Mouse (Mus musculus) MEL (cell line): ENCODE results near the gene Usp45. TPM values are rescaled to one million over a fixed set of nuclear protein-coding genes. Genes with fewer than 3 reads are reported as not detected.

Experiments
- DNase-seq: peaks from one replicate; pipeline ENCODE4 v3.0.0; 2011; ENCODE audit warnings: low read depth, low spot score
- H3K27ac ChIP-seq: 2 replicates; pipeline ENCODE4 v1.5.1; 2012; ENCODE audit warnings: low read depth, mild to moderate bottlenecking, control low read depth, low read length, moderate library complexity; ENCODE audit not compliant: control insufficient read depth
- H3K27me3 ChIP-seq, 2 experiments: fragments of 150-350 bp in 1 of 2; sonication (generic) in 1 of 2; 2 replicates each; pipeline ENCODE4 v1.6.1; 2012; ENCODE audit warnings: low read length in 2 of 2, mild to moderate bottlenecking in 2 of 2, improper control_type of control experiment in 1 of 2, moderate library complexity in 1 of 2; ENCODE audit not compliant: insufficient read depth in 2 of 2, control insufficient read depth in 1 of 2
- H3K36me3 ChIP-seq, 2 experiments: 2 replicates each; pipeline ENCODE4 v1.6.1; 2012 to 2014; ENCODE audit warnings: low read length in 2 of 2, improper control_type of control experiment in 1 of 2, inconsistent platforms in 1 of 2, mild to moderate bottlenecking in 1 of 2; ENCODE audit not compliant: insufficient read depth in 2 of 2, control insufficient read depth in 1 of 2
- H3K4me1 ChIP-seq, 2 experiments: fragments of 150-350 bp in 1 of 2; sonication (generic) in 1 of 2; 2 replicates each; pipeline ENCODE4 v1.6.1; 2012; ENCODE audit warnings: low read length in 2 of 2, improper control_type of control experiment in 1 of 2, mild to moderate bottlenecking in 1 of 2; ENCODE audit not compliant: insufficient read depth in 2 of 2, control insufficient read depth in 1 of 2
- H3K4me3 ChIP-seq, 2 experiments: fragments of 150-350 bp in 1 of 2; sonication (generic) in 1 of 2; 2 replicates each; pipeline ENCODE4 v1.5.1; 2012; ENCODE audit warnings: low read depth in 2 of 2, low read length in 2 of 2, mild to moderate bottlenecking in 2 of 2, moderate library complexity in 2 of 2, control low read depth in 1 of 2, improper control_type of control experiment in 1 of 2; ENCODE audit not compliant: control insufficient read depth in 1 of 2, insufficient read depth in 1 of 2
- H3K79me2 ChIP-seq: 2 replicates; pipeline ENCODE4 v1.6.1; 2012; ENCODE audit warnings: mild to moderate bottlenecking, low read length, moderate library complexity; ENCODE audit not compliant: control insufficient read depth, poor library complexity, insufficient read depth
- H3K9ac ChIP-seq: 2 replicates; pipeline ENCODE4 v1.6.1; 2012; ENCODE audit warnings: low read depth, mild to moderate bottlenecking, control low read depth, low read length, moderate library complexity; ENCODE audit not compliant: control insufficient read depth, poor library complexity, severe bottlenecking
- H3K9me3 ChIP-seq: fragments of 150-350 bp; sonication (generic); replicated peaks from 2 replicates; pipeline ENCODE4 v1.6.1; 2012; ENCODE audit warnings: mild to moderate bottlenecking, low read length, improper control_type of control experiment, moderate library complexity; ENCODE audit not compliant: insufficient read depth
- BHLHE40 ChIP-seq: IDR thresholded peaks from 2 replicates; pipeline ENCODE4 v1.6.1; 2012; ENCODE audit warnings: low read depth, mild to moderate bottlenecking, inconsistent platforms, low read length, improper control_type of control experiment, borderline replicate concordance
- CHD1 ChIP-seq: IDR thresholded peaks from 2 replicates; pipeline ENCODE4 v1.6.1; 2012; ENCODE audit warnings: low read depth, mild to moderate bottlenecking, inconsistent platforms, low read length, improper control_type of control experiment
- CHD2 ChIP-seq: IDR thresholded peaks from 2 replicates; pipeline ENCODE4 v1.6.1; 2011; ENCODE audit warnings: low read length, improper control_type of control experiment
- CTCF ChIP-seq, 3 experiments: IDR thresholded peaks in 2 of 3; conservative IDR thresholded peaks in 1 of 3; 2 replicates each; pipeline ENCODE4 v1.5.1; 2011 to 2012; ENCODE audit warnings: low read length in 3 of 3, low read depth in 2 of 3, mild to moderate bottlenecking in 2 of 3, improper control_type of control experiment in 1 of 3, inconsistent platforms in 1 of 3, mixed read lengths in 1 of 3, moderate library complexity in 1 of 3; ENCODE audit not compliant: control insufficient read depth in 1 of 3, insufficient read depth in 1 of 3, poor library complexity in 1 of 3, severe bottlenecking in 1 of 3
- ELF1 ChIP-seq: IDR thresholded peaks from 2 replicates; pipeline ENCODE4 v1.6.1; 2014; ENCODE audit warnings: low read depth, mild to moderate bottlenecking, inconsistent platforms, low read length, improper control_type of control experiment, moderate library complexity
- EP300 ChIP-seq, 2 experiments: IDR thresholded peaks; 2 replicates each; pipeline ENCODE4 v1.6.1; 2011; ENCODE audit warnings: improper control_type of control experiment in 2 of 2, low read length in 2 of 2, low read depth in 1 of 2, mild to moderate bottlenecking in 1 of 2
- ETS1 ChIP-seq: IDR thresholded peaks from 2 replicates; pipeline ENCODE4 v1.6.1; 2012; ENCODE audit warnings: low read depth, mild to moderate bottlenecking, inconsistent platforms, low read length, improper control_type of control experiment, moderate library complexity
- GABPA ChIP-seq: IDR thresholded peaks from 2 replicates; pipeline ENCODE4 v1.6.1; 2012; ENCODE audit warnings: low read depth, mild to moderate bottlenecking, inconsistent platforms, low read length, improper control_type of control experiment, moderate library complexity
- GATA1 ChIP-seq: IDR thresholded peaks from 2 replicates; pipeline ENCODE4 v1.6.1; 2011; ENCODE audit warnings: low read depth, low read length, improper control_type of control experiment
- HCFC1 ChIP-seq: IDR thresholded peaks from 2 replicates; pipeline ENCODE4 v1.6.1; 2012; ENCODE audit warnings: low read depth, mild to moderate bottlenecking, inconsistent platforms, low read length, improper control_type of control experiment, moderate library complexity
- KAT2A ChIP-seq: conservative IDR thresholded peaks from 2 replicates; pipeline ENCODE4 v1.6.1; 2012; ENCODE audit warnings: low read depth, low read length, improper control_type of control experiment, inconsistent platforms
- MAFK ChIP-seq: IDR thresholded peaks from 2 replicates; pipeline ENCODE4 v1.6.1; 2011; ENCODE audit warnings: low read depth, mild to moderate bottlenecking, low read length, improper control_type of control experiment, borderline replicate concordance
- MAX ChIP-seq: IDR thresholded peaks from 2 replicates; pipeline ENCODE4 v1.6.1; 2011; ENCODE audit warnings: low read length, improper control_type of control experiment
- MAZ ChIP-seq: IDR thresholded peaks from 2 replicates; pipeline ENCODE4 v1.6.1; 2012; ENCODE audit warnings: low read depth, mild to moderate bottlenecking, inconsistent platforms, low read length, improper control_type of control experiment
- MXI1 ChIP-seq: IDR thresholded peaks from 2 replicates; pipeline ENCODE4 v1.6.1; 2011; ENCODE audit warnings: mild to moderate bottlenecking, low read depth, low read length, improper control_type of control experiment
- MYC ChIP-seq: IDR thresholded peaks from 2 replicates; pipeline ENCODE4 v1.6.1; 2011; ENCODE audit warnings: low read depth, mild to moderate bottlenecking, low read length, improper control_type of control experiment, moderate library complexity
- NELFE ChIP-seq: IDR thresholded peaks from 2 replicates; pipeline ENCODE4 v1.6.1; 2011; ENCODE audit warnings: low read depth, low read length, improper control_type of control experiment
- NRF1 ChIP-seq: IDR thresholded peaks from 2 replicates; pipeline ENCODE4 v1.6.1; 2014; ENCODE audit warnings: low read depth, mild to moderate bottlenecking, inconsistent platforms, low read length, improper control_type of control experiment, moderate library complexity; ENCODE audit not compliant: poor library complexity, insufficient read depth, severe bottlenecking
- POLR2A ChIP-seq, 2 experiments: IDR thresholded peaks; 2 replicates each; pipeline ENCODE4 v1.6.1; 2011 to 2012; ENCODE audit warnings: low read length in 2 of 2, mild to moderate bottlenecking in 2 of 2, control low read depth in 1 of 2, improper control_type of control experiment in 1 of 2, low read depth in 1 of 2, moderate library complexity in 1 of 2; ENCODE audit not compliant: control insufficient read depth in 1 of 2, insufficient read depth in 1 of 2, poor library complexity in 1 of 2
- POLR2AphosphoS2 ChIP-seq: IDR thresholded peaks from 2 replicates; pipeline ENCODE4 v1.6.1; 2011; ENCODE audit warnings: low read length, improper control_type of control experiment
- RAD21 ChIP-seq: IDR thresholded peaks from 2 replicates; pipeline ENCODE4 v1.6.1; 2011; ENCODE audit warnings: mild to moderate bottlenecking, low read depth, low read length, improper control_type of control experiment
- RCOR1 ChIP-seq: IDR thresholded peaks from 2 replicates; pipeline ENCODE4 v1.6.1; 2012; ENCODE audit warnings: low read depth, mild to moderate bottlenecking, inconsistent platforms, low read length, improper control_type of control experiment
- SIN3A ChIP-seq: IDR thresholded peaks from 2 replicates; pipeline ENCODE4 v1.6.1; 2012; ENCODE audit warnings: low read length, improper control_type of control experiment, inconsistent platforms
- TAL1 ChIP-seq: IDR thresholded peaks from 2 replicates; pipeline ENCODE4 v1.6.1; 2012; ENCODE audit warnings: mild to moderate bottlenecking, inconsistent platforms, low read length, moderate library complexity, mixed read lengths
- TBP ChIP-seq: IDR thresholded peaks from 2 replicates; pipeline ENCODE4 v1.8.0; 2011; ENCODE audit warnings: low read depth, low read length, improper control_type of control experiment
- UBTF ChIP-seq: IDR thresholded peaks from 2 replicates; pipeline ENCODE4 v1.6.1; 2012; ENCODE audit warnings: low read depth, mild to moderate bottlenecking, inconsistent platforms, low read length, improper control_type of control experiment, moderate library complexity, borderline replicate concordance; ENCODE audit not compliant: insufficient read depth
- USF2 ChIP-seq, 2 experiments: IDR thresholded peaks; 2 replicates each; pipeline ENCODE4 v1.6.1; 2011 to 2012; ENCODE audit warnings: improper control_type of control experiment in 2 of 2, low read length in 2 of 2, borderline replicate concordance in 1 of 2, inconsistent platforms in 1 of 2, low read depth in 1 of 2, mild to moderate bottlenecking in 1 of 2; ENCODE audit not compliant: insufficient read depth in 1 of 2
- ZKSCAN1 ChIP-seq: IDR thresholded peaks from 2 replicates; pipeline ENCODE4 v1.6.1; 2012; ENCODE audit warnings: low read depth, mild to moderate bottlenecking, inconsistent platforms, low read length, improper control_type of control experiment, moderate library complexity
- ZNF384 ChIP-seq: IDR thresholded peaks from 2 replicates; pipeline ENCODE4 v1.6.1; 2012; ENCODE audit warnings: low read depth, mild to moderate bottlenecking, inconsistent platforms, low read length, improper control_type of control experiment
- polyA plus RNA-seq, 2 experiments: library from polyadenylated mRNA; stranded (reverse) in 1 of 2; unstranded in 1 of 2; fragments of >175 nt in 1 of 2; fragments of >200 nt in 1 of 2; gene quantifications; 2 replicates each; pipeline versions ENCODE4 v1.2.1 to v1.2.4; 2012; ENCODE audit warnings: low replicate concordance in 2 of 2, low read depth in 1 of 2; ENCODE audit not compliant: insufficient read length in 2 of 2, insufficient read depth in 1 of 2, missing spikeins in 1 of 2
- total RNA-seq: library from RNA; depleted of rRNA; stranded (reverse); fragments of 300-350 nt; gene quantifications from 2 replicates; pipeline ENCODE4 v1.2.3, GENCODE M21; 2012

Gene Usp45
- total and polyA plus RNA-seq, 3 experiments: 6.4 to 8.2 TPM; not detected in 1

GRCm38 (mm10) chr4:21776946-21777265, 9.9 kb downstream of the Usp45 start:
- H3K9ac ChIP-seq: peak overlapping the region; percentile 88
- H3K9me3 ChIP-seq: no peaks in the 10 kb centered on the region
- peaks cover under 1 to 37% of the 10 kb centered on the region in 2 experiments for H3K36me3 ChIP-seq
- peaks cover 22 to 26% of the 10 kb centered on the region in 2 experiments for H3K4me1 ChIP-seq
- 0 out of 2 replicates have a peak overlapping the region, but pooled peaks have one; percentile 14 for H3K27ac ChIP-seq
- H3K79me2 ChIP-seq: peaks cover 5% of the 10 kb centered on the region
- H3K4me3 ChIP-seq: peak overlapping the region; percentile 82 to 99
- no peak for DNase-seq
- TF ChIP-seq MAZ (no peak), MYC (peak; percentile 55; the same call in 1 of the 2 replicates), POLR2AphosphoS2 (no peak), MXI1 (peak; percentile 71; the same call in 1 of the 2 replicates), CHD1 (no peak), MAFK (no peak), KAT2A (no peak), ZKSCAN1 (no peak), RAD21 (no peak), ZNF384 (peak; percentile 74), ELF1 (no peak), USF2 (IDR thresholded peaks at IDR 0.05; ENCODE audit: borderline replicate concordance in 1 of 2, insufficient read depth in 1 of 2, low read depth in 1 of 2, low read length in 2 of 2) (no peak), NRF1 (no peak), CTCF (IDR thresholded peaks at IDR 0.05 in 2 of 3, conservative IDR thresholded peaks at IDR 0.05 in 1 of 3; ENCODE audit: control insufficient read depth in 1 of 3, insufficient read depth in 1 of 3, low read depth in 2 of 3, low read length in 3 of 3, poor library complexity in 1 of 3, severe bottlenecking in 1 of 3) (no peak), MAX (peak; percentile 65), ETS1 (no peak)
- no peaks in the 10 kb centered on the region for H3K27me3 ChIP-seq

- Histone ChIP-seq H3K27ac (peak overlapping the region; percentile 45; the same call in 1 of the 2 replicates), H3K36me3 (peaks cover 9 to 37% of the 10 kb centered on the region in 2 experiments)
- TF ChIP-seq TAL1: peak; percentile 71
- TF ChIP-seq ZKSCAN1: no peak
- peak; percentile 94 for TF ChIP-seq RCOR1
- no peak for TF ChIP-seq POLR2A (IDR thresholded peaks at IDR 0.05; ENCODE audit: control insufficient read depth in 1 of 2, insufficient read depth in 1 of 2, low read depth in 1 of 2, low read length in 2 of 2, poor library complexity in 1 of 2)
- TF ChIP-seq NRF1: no peak
- TF ChIP-seq GABPA: no peak
- TF ChIP-seq CHD1: no peak
- peak; percentile 95 to 97 for TF ChIP-seq EP300 (IDR thresholded peaks at IDR 0.05; ENCODE audit: low read depth in 1 of 2, low read length in 2 of 2)
- TF ChIP-seq TBP: no peak
- peak; percentile 85 for TF ChIP-seq ZNF384
- peak; percentile 49; the same call in 1 of the 2 replicates for TF ChIP-seq BHLHE40
- no peak for TF ChIP-seq NELFE
- TF ChIP-seq MYC: 0 out of 2 replicates have a peak, but pooled peaks have one; percentile 39
- TF ChIP-seq ELF1: 0 out of 2 replicates have a peak, but pooled peaks have one; percentile 19
- peak; percentile 82 for TF ChIP-seq MAZ
- TF ChIP-seq SIN3A: peak; percentile 80
- TF ChIP-seq HCFC1: 0 out of 2 replicates have a peak, but pooled peaks have one; percentile 25
- TF ChIP-seq CHD2: peak; percentile 34; the same call in 1 of the 2 replicates
- TF ChIP-seq ETS1: peak; percentile 84
- TF ChIP-seq GATA1: peak; percentile 98
- TF ChIP-seq UBTF: no peak
These were observed 14.1 kb downstream of the Usp45 start for GRCm38 (mm10) chr4:21780816-21781726.

More at GRCm38 (mm10) chr4:21780816-21781726, 14.1 kb downstream of the Usp45 start:
- Histone ChIP-seq H3K9me3 (no peaks in the 10 kb centered on the region), H3K9ac (no peak overlapping the region), H3K79me2 (peaks cover 5% of the 10 kb centered on the region), H3K27me3 (no peaks in the 10 kb centered on the region), H3K4me1 (peaks cover 22 to 23% of the 10 kb centered on the region in 2 experiments), H3K4me3 (no peak overlapping the region)
- peak; percentile 68 for DNase-seq
